31 mouse cellular contexts compared by ENCODE assay signal in genomic region chr17:51362271-51362670, GRCm38 (mm10).
DNase-seq lines count a peak whose midpoint lies in the region; ATAC-seq lines count a peak whose summit lies in the region.
"Had no signal": no experiment of that assay in that cellular context is flagged by ENCODE, and none has a peak within 500 bp of the region (broad histone marks: within the 10 kb centered on the region; RNA-seq: fewer than 3 reads in every experiment).

No protein-coding gene starts in this region.

- 94% methylated on average over 12 of the region's 12 CpGs for WGBS in forebrain, embryonic 13.5 days
- 94% methylated on average over 12 of the region's 12 CpGs for WGBS in forebrain, embryonic 10.5 days
- WGBS in forebrain, embryonic 16.5 days, result 85% methylated on average over 12 of the region's 12 CpGs

- H3K36me3 ChIP-seq in forebrain, embryonic 13.5 days (ENCODE audit: poor library complexity, severe bottlenecking), result no peaks in the 10 kb centered on the region
- H3K36me3 ChIP-seq in forebrain, embryonic 10.5 days (replicated peaks), result no peaks in the 10 kb centered on the region
- no peaks in the 10 kb centered on the region for H3K36me3 ChIP-seq in forebrain, embryonic 16.5 days (ENCODE audit: control insufficient read depth, insufficient read depth)
- H3K36me3 ChIP-seq: embryonic facial prominence, embryonic 10.5 days; embryonic facial prominence, embryonic 15.5 days; heart, embryonic 12.5 days; liver, embryonic 12.5 days had no signal

- peak; percentile 2 for DNase-seq in cerebellum, adult 9-11 months
- DNase-seq in cerebellum, adult 11-12 months, result no peak
- DNase-seq in forebrain, embryonic 10.5 days (ENCODE audit: extremely low spot score, low spot score), result no peak
- peak; percentile 55 to 62 for DNase-seq in layer of hippocampus, postnatal 14 days (ENCODE audit: low spot score in 2 of 2)
- DNase-seq in layer of hippocampus, adult 11-12 months (ENCODE audit: low spot score), result no peak
- DNase-seq: adrenal gland, adult 2 months; adrenal gland, postnatal 36 days; gastrocnemius, adult 2 months; heart, adult 2 months; heart, postnatal 4 days; kidney, adult 11 months; kidney, postnatal 25 days; liver, postnatal 0 days; lung, postnatal 36 days; right cerebral cortex, postnatal 25 days; thymus, adult 2 months; thymus, postnatal 36 days had no signal

- H3K27me3 ChIP-seq in forebrain, embryonic 13.5 days, result no peaks in the 10 kb centered on the region
- no peaks in the 10 kb centered on the region for H3K27me3 ChIP-seq in forebrain, embryonic 10.5 days (ENCODE audit: poor library complexity, severe bottlenecking)
- no peaks in the 10 kb centered on the region for H3K27me3 ChIP-seq in forebrain, embryonic 16.5 days (replicated peaks; ENCODE audit: control insufficient read depth, insufficient read depth, low read length)
- H3K27me3 ChIP-seq: CH12.LX; embryonic facial prominence, embryonic 15.5 days; heart, embryonic 12.5 days; liver, embryonic 12.5 days had no signal

- H3K4me3 ChIP-seq in forebrain, embryonic 13.5 days, result no peak overlapping the region
- H3K4me3 ChIP-seq in forebrain, embryonic 10.5 days, result no peak overlapping the region
- no peak overlapping the region for H3K4me3 ChIP-seq in forebrain, embryonic 16.5 days (replicated peaks; ENCODE audit: low read length)
- H3K4me3 ChIP-seq: embryonic facial prominence, embryonic 10.5 days; embryonic facial prominence, embryonic 15.5 days; gastrocnemius, adult 2 months; heart, adult 2 months; heart, embryonic 12.5 days; layer of hippocampus, adult 2 months; liver, embryonic 12.5 days had no signal

- no peak overlapping the region for H3K9ac ChIP-seq in forebrain, embryonic 13.5 days
- H3K9ac ChIP-seq in forebrain, embryonic 16.5 days (replicated peaks; ENCODE audit: low read depth, low read length), result no peak overlapping the region
- H3K9ac ChIP-seq: embryonic facial prominence, embryonic 15.5 days; heart, embryonic 12.5 days; hindbrain, embryonic 14.5 days; liver, embryonic 12.5 days; liver, postnatal 0 days had no signal

- no peaks in the 10 kb centered on the region for H3K9me3 ChIP-seq in forebrain, embryonic 13.5 days (replicated peaks)
- no peaks in the 10 kb centered on the region for H3K9me3 ChIP-seq in forebrain, embryonic 10.5 days
- no peaks in the 10 kb centered on the region for H3K9me3 ChIP-seq in forebrain, embryonic 16.5 days (ENCODE audit: control insufficient read depth, low read length)
- H3K9me3 ChIP-seq: embryonic facial prominence, embryonic 10.5 days; embryonic facial prominence, embryonic 15.5 days; liver, embryonic 12.5 days had no signal

- peaks cover 10% of the 10 kb centered on the region for H3K4me1 ChIP-seq in forebrain, embryonic 13.5 days
- H3K4me1 ChIP-seq in forebrain, embryonic 10.5 days, result peaks cover 6% of the 10 kb centered on the region; the same call in 1 of the 2 replicates
- 0 out of 2 replicates have a peak, but pooled peaks cover 2% of the 10 kb centered on the region for H3K4me1 ChIP-seq in forebrain, embryonic 16.5 days (replicated peaks; ENCODE audit: control insufficient read depth, insufficient read depth, low read length)
- H3K4me1 ChIP-seq: embryonic facial prominence, embryonic 10.5 days; embryonic facial prominence, embryonic 15.5 days; heart, embryonic 12.5 days; liver, embryonic 12.5 days had no signal

- peak; percentile 36; the same call in 1 of the 2 replicates for ATAC-seq in forebrain, embryonic 13.5 days
- ATAC-seq in forebrain, embryonic 16.5 days, result peak; percentile 19; the same call in 1 of the 2 replicates
- ATAC-seq in frontal cortex, adult (ENCODE audit: low TSS enrichment), result no peak
- ATAC-seq: activated CD4-positive, CD25-positive, alpha-beta regulatory T cell, adult 4 months; inflammation-experienced regulatory T-cells, adult 6 months; liver, embryonic 12.5 days; liver, postnatal 0 days; midbrain, embryonic 16.5 days had no signal

- H3K4me2 ChIP-seq in forebrain, embryonic 13.5 days, result no peak overlapping the region
- H3K4me2 ChIP-seq in forebrain, embryonic 16.5 days (ENCODE audit: low read length), result no peak overlapping the region
- H3K4me2 ChIP-seq: embryonic facial prominence, embryonic 15.5 days; heart, embryonic 12.5 days; hindbrain, embryonic 14.5 days; liver, embryonic 12.5 days; midbrain, embryonic 11.5 days had no signal

- H3K27ac ChIP-seq in forebrain, embryonic 13.5 days, result no peak overlapping the region
- H3K27ac ChIP-seq in forebrain, embryonic 10.5 days, result no peak overlapping the region
- H3K27ac ChIP-seq in forebrain, embryonic 16.5 days (ENCODE audit: low read length), result no peak overlapping the region
- H3K27ac ChIP-seq: embryonic facial prominence, embryonic 10.5 days; embryonic facial prominence, embryonic 15.5 days; gastrocnemius, adult 2 months; heart, adult 2 months; hindbrain, embryonic 14.5 days; layer of hippocampus, adult 2 months; liver, embryonic 12.5 days had no signal

Comparison
In these comparisons a context has a peak if more than half of its experiments do, and no peak if none do; other contexts are left out.
1. DNase-seq: peak in cerebellum, adult 9-11 months (single experiment) and layer of hippocampus, postnatal 14 days (2 of 2); none in cerebellum, adult 11-12 months (single experiment), forebrain, embryonic 10.5 days (single experiment) and layer of hippocampus, adult 11-12 months (single experiment).